Mouse (Mus musculus) hindbrain, embryonic 10.5 days (tissue): ENCODE data around the gene Nutm1. TPM values are rescaled to one million over a fixed set of nuclear protein-coding genes. Genes with fewer than 3 reads are reported as not detected.
A peak's percentile ranks its signal among the peaks of the same experiment; 100 is the strongest.

Experiments
- DNase-seq: peaks from one replicate; pipeline ENCODE4 v3.0.0-alpha.2; 2017; ENCODE audit warnings: low spot score
- H3K27ac ChIP-seq: fragments of 300-500 bp; sonication (generic); 2 replicates; pipeline ENCODE4 v1.5.1; 2016; ENCODE audit warnings: mild to moderate bottlenecking, moderate library complexity
- H3K27me3 ChIP-seq: fragments of 300-500 bp; sonication (generic); 2 replicates; pipeline ENCODE4 v1.6.1; 2016; ENCODE audit warnings: mild to moderate bottlenecking; ENCODE audit not compliant: poor library complexity, insufficient read depth, severe bottlenecking
- H3K36me3 ChIP-seq: fragments of 300-500 bp; sonication (generic); 2 replicates; pipeline ENCODE4 v1.6.1; 2016; ENCODE audit warnings: mild to moderate bottlenecking, moderate library complexity
- H3K4me1 ChIP-seq: fragments of 300-500 bp; sonication (generic); replicated peaks from 2 replicates; pipeline ENCODE4 v1.6.1; 2016; ENCODE audit warnings: mild to moderate bottlenecking
- H3K4me3 ChIP-seq: fragments of 300-500 bp; sonication (generic); 2 replicates; pipeline ENCODE4 v1.5.1; 2016; ENCODE audit warnings: mild to moderate bottlenecking, moderate library complexity
- H3K9me3 ChIP-seq: fragments of 300-500 bp; sonication (generic); 2 replicates; pipeline ENCODE4 v1.6.1; 2016; ENCODE audit warnings: mild to moderate bottlenecking, moderate library complexity
- WGBS: fragments of 180-500 bp; shearing (Covaris S2); methylation state at CpG from one replicate; pipeline ENCODE4 v1.1.7; 2016; 5-methylcytosine and 5-hydroxymethylcytosine counted together
- polyA plus RNA-seq: library from polyadenylated mRNA; unstranded; fragments of >200 nt; fragmentation: Nextera tagmentation; extraction: Ambion mirVana; gene quantifications from 2 replicates; pipeline ENCODE4 v1.2.1, GENCODE M21; 2016

Nutm1 gene
- polyA plus RNA-seq, 1 experiment from 2014 or later = not detected

GRCm38 (mm10) chr2:112247323-112247722, 11.8 kb downstream of the Nutm1 start:
- Histone ChIP-seq H3K4me1 (peaks cover 8% of the 10 kb centered on the region; the same call in 1 of the 2 replicates), H3K4me3 (no peak overlapping the region), H3K9me3 (no peaks in the 10 kb centered on the region), H3K27ac (no peak overlapping the region), H3K36me3 (peaks cover 32% of the 10 kb centered on the region), H3K27me3 (no peaks in the 10 kb centered on the region)
- DNase-seq = no peak
- WGBS = 89% methylated on average over 10 of the region's 10 CpGs

DNA sequence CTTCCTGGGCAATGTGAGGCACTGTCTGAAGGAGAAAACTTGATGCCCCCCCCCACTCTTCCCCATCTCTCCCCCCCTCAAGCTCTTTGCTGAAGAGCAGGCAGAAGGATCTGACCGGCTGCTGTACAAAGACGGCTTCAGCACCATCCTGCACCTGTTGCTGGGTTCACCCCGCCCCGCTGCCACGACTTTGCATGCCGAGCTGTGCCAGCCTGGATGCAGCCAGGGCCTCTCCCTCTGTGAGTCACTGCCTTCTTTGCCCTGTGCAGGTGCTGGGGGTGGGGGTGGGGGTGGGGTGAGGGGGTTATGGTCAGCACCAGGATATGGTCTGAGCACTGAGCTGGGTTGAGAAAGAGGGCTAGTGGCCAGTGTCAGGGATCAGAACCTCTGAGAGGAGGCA, 12.9 kb downstream of the Nutm1 start:
- Histone ChIP-seq H3K4me1 (peaks cover 12% of the 10 kb centered on the region), H3K9me3 (no peaks in the 10 kb centered on the region), H3K27ac (no peak overlapping the region), H3K36me3 (peaks cover 32% of the 10 kb centered on the region), H3K27me3 (no peaks in the 10 kb centered on the region), H3K4me3 (no peak overlapping the region)
- DNase-seq = no peak
- 94% methylated on average over 6 of the region's 6 CpGs for WGBS

GRCm38 (mm10) chr2:112245307-112245706, 13.8 kb downstream of the Nutm1 start:
- peaks cover 19% of the 10 kb centered on the region for H3K4me1 ChIP-seq
- no peaks in the 10 kb centered on the region for H3K27me3 ChIP-seq
- H3K9me3 ChIP-seq = no peaks in the 10 kb centered on the region
- peaks cover 32% of the 10 kb centered on the region for H3K36me3 ChIP-seq
- no peak overlapping the region for H3K4me3 ChIP-seq
- no peak overlapping the region for H3K27ac ChIP-seq
- no peak for DNase-seq
- WGBS = 90% methylated on average over 5 of the region's 5 CpGs

- WGBS = 80% methylated on average over 14 of the region's 14 CpGs
- Histone ChIP-seq H3K9me3 (no peaks in the 10 kb centered on the region), H3K4me1 (peaks cover 30% of the 10 kb centered on the region), H3K36me3 (peaks cover 32% of the 10 kb centered on the region), H3K27me3 (peaks cover 8% of the 10 kb centered on the region), H3K27ac (no peak overlapping the region), H3K4me3 (no peak overlapping the region)
- DNase-seq = no peak
These were observed 17.3 kb downstream of the Nutm1 start for GRCm38 (mm10) chr2:112241787-112242186.

GRCm38 (mm10) chr2:112239935-112240721, 19.0 kb downstream of the Nutm1 start:
- Histone ChIP-seq H3K27me3 (peaks cover 8% of the 10 kb centered on the region), H3K4me3 (peak overlapping the region; percentile 81), H3K36me3 (peaks cover 19% of the 10 kb centered on the region), H3K4me1 (peaks cover 30% of the 10 kb centered on the region), H3K9me3 (no peaks in the 10 kb centered on the region), H3K27ac (peak overlapping the region; percentile 95)
- WGBS = 1% methylated on average over 28 of the region's 28 CpGs
- DNase-seq = no peak

DNA sequence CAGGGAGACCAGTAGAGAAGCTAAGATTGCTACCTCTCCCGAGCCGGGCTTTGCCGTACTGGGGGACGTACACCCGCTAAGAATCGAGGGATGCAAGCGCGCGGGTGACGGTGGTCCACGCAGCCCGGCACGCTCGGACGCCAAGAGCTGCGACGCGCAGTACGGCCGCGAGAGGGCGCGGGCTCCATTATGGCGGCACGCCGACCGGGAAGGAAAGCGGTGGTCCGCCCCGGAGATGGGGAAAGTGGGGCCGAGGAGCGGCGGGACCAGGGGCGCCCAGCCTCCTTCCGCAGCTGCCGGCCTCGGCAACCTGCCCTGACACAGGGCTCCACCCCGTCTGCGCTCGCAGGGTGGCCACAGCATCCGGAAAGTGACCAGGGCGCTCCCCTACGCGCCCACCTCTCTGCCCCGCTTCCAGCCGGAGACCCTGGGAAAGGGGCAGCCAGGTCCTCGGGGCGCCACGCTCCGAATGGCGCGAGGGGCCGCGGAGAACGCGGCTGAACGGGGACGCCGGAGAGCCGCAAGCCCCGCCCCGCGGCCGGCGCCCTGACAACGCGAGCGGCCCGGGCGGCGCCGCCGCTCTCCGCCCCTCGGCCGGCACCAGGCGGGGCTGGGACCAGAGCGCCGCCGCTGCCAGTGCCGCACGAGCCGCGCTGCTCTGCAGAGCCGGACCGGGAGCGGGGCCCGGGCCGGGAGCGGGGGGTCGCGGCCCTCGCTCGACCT, 19.7 kb downstream of the Nutm1 start, which contains the start of gene Lpcat4:
Gene Lpcat4 (plus strand): TSS at position 257 of the 723 bp plus-strand sequence.
- H3K27me3 ChIP-seq = peaks cover 8% of the 10 kb centered on the region
- WGBS = under 1% methylated on average over 94 of the region's 94 CpGs
- peak within 1 kb of the TSS; percentile 81 for H3K4me3 ChIP-seq
- peak within 1 kb of the TSS; percentile 95 for H3K27ac ChIP-seq
- peak; percentile 93 for DNase-seq
- peaks cover 30% of the 10 kb centered on the region for H3K4me1 ChIP-seq
- H3K36me3 ChIP-seq = peaks cover 13% of the 10 kb centered on the region
- H3K9me3 ChIP-seq = no peaks in the 10 kb centered on the region

GRCm38 (mm10) chr2:112238006-112238405, 21.1 kb downstream of the Nutm1 start:
- no peak for DNase-seq
- H3K27ac ChIP-seq = no peak overlapping the region
- H3K27me3 ChIP-seq = peaks cover 8% of the 10 kb centered on the region
- H3K36me3 ChIP-seq = 0 out of 2 replicates have a peak, but pooled peaks cover under 1% of the 10 kb centered on the region
- no peak overlapping the region for H3K4me3 ChIP-seq
- peaks cover 26% of the 10 kb centered on the region for H3K4me1 ChIP-seq
- H3K9me3 ChIP-seq = no peaks in the 10 kb centered on the region
- WGBS = 12% methylated on average over 4 of the region's 4 CpGs

DNA sequence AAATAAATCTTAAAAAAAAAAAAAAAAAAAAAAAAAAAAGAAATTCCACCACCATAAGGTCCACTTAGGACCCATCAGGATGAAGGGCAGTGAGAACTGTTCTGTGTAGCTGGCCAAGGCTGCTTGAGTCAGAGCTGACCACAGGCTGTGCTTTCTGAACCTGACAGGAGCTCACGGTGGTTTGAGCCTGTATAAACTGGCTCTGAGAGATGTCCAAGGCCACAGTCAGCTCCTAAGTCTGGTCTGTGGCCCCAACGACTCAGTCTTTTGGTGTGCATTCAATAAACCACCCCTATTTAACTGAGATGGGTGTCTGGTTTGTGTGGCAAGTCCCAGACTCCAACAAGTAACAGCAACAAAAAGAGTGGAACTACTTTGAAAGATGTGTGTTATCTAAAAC, 22.5 kb downstream of the Nutm1 start:
- no peaks in the 10 kb centered on the region for H3K9me3 ChIP-seq

DNA sequence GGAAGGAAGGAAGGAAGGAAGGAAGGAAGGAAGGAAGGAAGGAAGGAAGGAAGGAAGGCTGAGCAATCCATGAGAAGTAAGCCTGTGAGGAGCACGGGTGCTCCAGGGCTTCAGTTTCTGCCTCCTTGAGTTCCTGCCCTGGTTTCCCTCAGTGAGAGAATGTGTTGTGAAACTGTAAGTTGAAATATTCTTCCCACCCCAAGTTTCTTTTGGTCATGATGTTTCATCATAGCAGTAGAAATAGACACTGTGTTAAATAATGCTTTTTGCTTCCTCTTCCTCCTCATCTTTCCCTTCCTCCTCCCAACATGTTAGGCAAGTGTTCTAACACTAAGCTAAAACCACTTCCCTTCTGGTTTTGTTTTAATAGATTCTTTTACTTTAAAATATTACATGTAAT, 26.5 kb downstream of the Nutm1 start:
- 91% methylated on average over 1 of the region's 1 CpGs for WGBS
- DNase-seq = no peak
- H3K4me3 ChIP-seq = no peak overlapping the region

More for the DNA sequence above, 22.5 kb downstream of the Nutm1 start:
- DNase-seq = no peak
- WGBS = 86% methylated on average over 2 of the region's 2 CpGs
- Histone ChIP-seq H3K4me1 (peaks cover 17% of the 10 kb centered on the region), H3K27me3 (peaks cover 8% of the 10 kb centered on the region), H3K4me3 (no peak overlapping the region), H3K27ac (no peak overlapping the region), H3K36me3 (no peaks in the 10 kb centered on the region)

GRCm38 (mm10) chr2:112224356-112224755, 34.7 kb downstream of the Nutm1 start:
- H3K4me3 ChIP-seq = no peak overlapping the region
- H3K36me3 ChIP-seq = no peaks in the 10 kb centered on the region
- H3K4me1 ChIP-seq = no peaks in the 10 kb centered on the region
- DNase-seq = no peak
- no peak overlapping the region for H3K27ac ChIP-seq
- WGBS = 74% methylated on average over 4 of the region's 4 CpGs
- no peaks in the 10 kb centered on the region for H3K9me3 ChIP-seq
- no peaks in the 10 kb centered on the region for H3K27me3 ChIP-seq

More for the DNA sequence above, 26.5 kb downstream of the Nutm1 start:
- no peaks in the 10 kb centered on the region for H3K36me3 ChIP-seq
- no peaks in the 10 kb centered on the region for H3K27me3 ChIP-seq
- H3K4me1 ChIP-seq = no peaks in the 10 kb centered on the region
- H3K27ac ChIP-seq = no peak overlapping the region
- H3K9me3 ChIP-seq = no peaks in the 10 kb centered on the region

- DNase-seq = no peak
- Histone ChIP-seq H3K9me3 (no peaks in the 10 kb centered on the region), H3K4me1 (no peaks in the 10 kb centered on the region), H3K4me3 (no peak overlapping the region), H3K36me3 (no peaks in the 10 kb centered on the region), H3K27ac (no peak overlapping the region), H3K27me3 (no peaks in the 10 kb centered on the region)
- WGBS = 78% methylated on average over 5 of the region's 5 CpGs
These were observed 36.5 kb downstream of the Nutm1 start for GRCm38 (mm10) chr2:112222607-112223006.

GRCm38 (mm10) chr2:112220880-112221279, 38.2 kb downstream of the Nutm1 start:
- no peak for DNase-seq
- Histone ChIP-seq H3K27ac (no peak overlapping the region), H3K9me3 (no peaks in the 10 kb centered on the region), H3K4me3 (no peak overlapping the region), H3K4me1 (no peaks in the 10 kb centered on the region), H3K36me3 (no peaks in the 10 kb centered on the region), H3K27me3 (no peaks in the 10 kb centered on the region)
- WGBS = 93% methylated on average over 5 of the region's 5 CpGs

GRCm38 (mm10) chr2:112217614-112218013, 41.5 kb downstream of the Nutm1 start:
- H3K4me3 ChIP-seq = no peak overlapping the region
- DNase-seq = no peak
- H3K4me1 ChIP-seq = no peaks in the 10 kb centered on the region
- H3K36me3 ChIP-seq = no peaks in the 10 kb centered on the region
- 81% methylated on average over 6 of the region's 6 CpGs for WGBS
- no peak overlapping the region for H3K27ac ChIP-seq
- no peaks in the 10 kb centered on the region for H3K9me3 ChIP-seq
- H3K27me3 ChIP-seq = no peaks in the 10 kb centered on the region
